Mouse (Mus musculus) layer of hippocampus, postnatal 25 days (tissue): Measurements from ENCODE around the gene Whamm. TPM values are rescaled to one million over a fixed set of nuclear protein-coding genes. Genes with fewer than 3 reads are reported as not detected.

Experiments
- DNase-seq, 2 experiments: peaks; one replicate each; pipeline ENCODE4 v3.0.0; 2022; ENCODE audit warnings: mixed read lengths in 2 of 2, low spot score in 1 of 2; ENCODE audit errors: extremely low spot score in 1 of 2
- total RNA-seq, 2 experiments: library from RNA; stranded (reverse); gene quantifications; 2 replicates each; pipeline ENCODE4 v1.2.3; 2021

Gene Whamm
- total RNA-seq, 2 experiments from 2014 or later: 14.4 to 20.3 TPM

GRCm38 (mm10) chr7:81560101-81561049 is 10.7 kb upstream of the Whamm start:
- no peak for DNase-seq

- no peak for DNase-seq
Measured at GRCm38 (mm10) chr7:81561211-81561610, 9.9 kb upstream of the Whamm start.

GRCm38 (mm10) chr7:81563506-81564015 is 7.5 kb upstream of the Whamm start:
- DNase-seq: no peak

GRCm38 (mm10) chr7:81564766-81565165 is 6.3 kb upstream of the Whamm start:
- DNase-seq: no peak

GRCm38 (mm10) chr7:81565381-81566055 is 5.5 kb upstream of the Whamm start:
- peak; percentile 26 to 29 for DNase-seq

- no peak for DNase-seq
Measured at GRCm38 (mm10) chr7:81566332-81566731, 4.7 kb upstream of the Whamm start.

- no peak for DNase-seq
Measured at GRCm38 (mm10) chr7:81566892-81567291, 4.2 kb upstream of the Whamm start, which contains the start of gene Fsd2. Fsd2 (minus strand) TSS chr7:81566944.

GRCm38 (mm10) chr7:81567396-81567795 is 3.7 kb upstream of the Whamm start:
- no peak for DNase-seq

- DNase-seq: no peak
Measured at GRCm38 (mm10) chr7:81569851-81570250, 1.2 kb upstream of the Whamm start.

GRCm38 (mm10) chr7:81570271-81570670 is 795 bp upstream of the Whamm start:
- no peak for DNase-seq

GRCm38 (mm10) chr7:81570752-81571107 is 336 bp upstream of the Whamm start:
- no peak for DNase-seq

GRCm38 (mm10) chr7:81571941-81572441 is 925 bp downstream of the Whamm start:
- no peak for DNase-seq

- no peak for DNase-seq
Measured at GRCm38 (mm10) chr7:81572610-81573268, 1.7 kb downstream of the Whamm start.

GRCm38 (mm10) chr7:81573397-81573796 is 2.3 kb downstream of the Whamm start:
- no peak for DNase-seq

- DNase-seq: no peak
Measured at GRCm38 (mm10) chr7:81573821-81574220, 2.8 kb downstream of the Whamm start.

- no peak for DNase-seq
Measured at GRCm38 (mm10) chr7:81575606-81576005, 4.5 kb downstream of the Whamm start.

- no peak for DNase-seq
Measured at GRCm38 (mm10) chr7:81577872-81578271, 6.8 kb downstream of the Whamm start.

- DNase-seq: no peak
Measured at GRCm38 (mm10) chr7:81578413-81578812, 7.3 kb downstream of the Whamm start.

- DNase-seq: no peak
Measured at GRCm38 (mm10) chr7:81579312-81579711, 8.2 kb downstream of the Whamm start.

GRCm38 (mm10) chr7:81583512-81583911 is 12.4 kb downstream of the Whamm start:
- no peak for DNase-seq

GRCm38 (mm10) chr7:81585326-81585725 is 14.3 kb downstream of the Whamm start:
- DNase-seq: no peak
